Mouse (Mus musculus) lung, postnatal 10 days (tissue): ENCODE measurements around the gene Zfp580.
A peak's percentile ranks its signal among the peaks of the same experiment; 100 is the strongest.

Experiments used
- DNase-seq: peaks from one replicate; pipeline ENCODE4 v3.0.0; 2021

Zfp580 gene

GRCm38 (mm10) chr7:5036136-5036535 lies 15.2 kb upstream of the Zfp580 start:
- DNase-seq: no peak

- no peak for DNase-seq
These were observed 14.3 kb upstream of the Zfp580 start for GRCm38 (mm10) chr7:5037026-5037425.

GRCm38 (mm10) chr7:5037467-5037866 lies 13.9 kb upstream of the Zfp580 start:
- no peak for DNase-seq

- DNase-seq: peak; percentile 97
These were observed 13.1 kb upstream of the Zfp580 start, which contains the start of gene Zfp784 for GRCm38 (mm10) chr7:5038109-5038732. TSS of gene Zfp784 (minus strand) at chr7:5038446.

- no peak for DNase-seq
These were observed 12.4 kb upstream of the Zfp580 start for GRCm38 (mm10) chr7:5038940-5039339.

GRCm38 (mm10) chr7:5044981-5045380 lies 6.4 kb upstream of the Zfp580 start:
- DNase-seq: no peak

- no peak for DNase-seq
These were observed 5.2 kb upstream of the Zfp580 start for GRCm38 (mm10) chr7:5046112-5046511.

- peak; percentile 69 for DNase-seq
These were observed 4.0 kb upstream of the Zfp580 start for GRCm38 (mm10) chr7:5047313-5047712.

GRCm38 (mm10) chr7:5052438-5052837 lies 1.1 kb downstream of the Zfp580 start:
- no peak for DNase-seq

- DNase-seq: no peak
These were observed 1.6 kb downstream of the Zfp580 start for GRCm38 (mm10) chr7:5052931-5053343.

- DNase-seq: no peak
These were observed 2.3 kb downstream of the Zfp580 start for GRCm38 (mm10) chr7:5053456-5054179.

- no peak for DNase-seq
These were observed 5.4 kb downstream of the Zfp580 start for GRCm38 (mm10) chr7:5056651-5057263.

- DNase-seq: no peak
These were observed 6.0 kb downstream of the Zfp580 start for GRCm38 (mm10) chr7:5057381-5057780.

- no peak for DNase-seq
These were observed 6.5 kb downstream of the Zfp580 start for GRCm38 (mm10) chr7:5057804-5058203.

GRCm38 (mm10) chr7:5058631-5059030 lies 7.3 kb downstream of the Zfp580 start:
- no peak for DNase-seq

- DNase-seq: no peak
These were observed 8.1 kb downstream of the Zfp580 start for GRCm38 (mm10) chr7:5059421-5059820.

- peak; percentile 92 for DNase-seq
These were observed 8.9 kb downstream of the Zfp580 start for GRCm38 (mm10) chr7:5060239-5060731.

- peak; percentile 99 for DNase-seq
These were observed 9.8 kb downstream of the Zfp580 start for GRCm38 (mm10) chr7:5060944-5061773.

- peak; percentile 94 for DNase-seq
These were observed 10.5 kb downstream of the Zfp580 start, which contains the start of gene U2af2 for GRCm38 (mm10) chr7:5061774-5062359. TSS of gene U2af2 (plus strand) at chr7:5062143.

GRCm38 (mm10) chr7:5062360-5063001 lies 11.1 kb downstream of the Zfp580 start:
- peak; percentile 83 for DNase-seq

- no peak for DNase-seq
These were observed 13.5 kb downstream of the Zfp580 start for GRCm38 (mm10) chr7:5064886-5065285.

GRCm38 (mm10) chr7:5073586-5073985 lies 22.2 kb downstream of the Zfp580 start:
- DNase-seq: no peak
